Mouse (Mus musculus): Measurements from ENCODE around the gene Abca13. TPM values are rescaled to one million over a fixed set of nuclear protein-coding genes. Genes with fewer than 3 reads are reported as not detected.

Abca13 gene
- total and polyA plus RNA-seq, 3 experiments: under 0.01 to 0.03 (median 0.03) TPM

DNA sequence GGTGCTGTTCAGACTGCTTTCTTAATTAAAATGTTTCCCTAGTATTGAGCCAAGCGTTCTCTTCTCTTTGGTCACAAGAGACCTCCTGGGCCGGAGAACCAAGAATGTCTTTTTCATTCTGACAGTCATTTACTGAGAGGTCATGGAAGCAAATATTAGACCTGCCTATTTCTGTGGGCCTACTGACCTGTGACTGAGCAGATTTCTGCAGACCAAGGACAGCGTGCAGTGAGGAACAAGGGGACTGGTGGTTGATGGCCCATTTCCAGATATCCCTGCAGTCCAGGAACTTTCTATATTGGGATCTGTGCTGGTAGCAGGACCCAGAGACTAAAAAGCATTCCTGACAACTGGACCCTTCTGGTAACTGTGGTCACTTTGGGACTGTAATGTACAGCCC is 146.4 kb downstream of the Abca13 start:
- Histone ChIP-seq H3K4me1 (ENCODE audit: control insufficient read depth in 1 of 2, insufficient read depth in 2 of 2) (no peaks in the 10 kb centered on the region), H3K36me3 (replicated peaks in 1 of 2; ENCODE audit: control insufficient read depth in 1 of 2, insufficient read depth in 1 of 2, low read length in 1 of 2) (no peaks in the 10 kb centered on the region), H3K27me3 (replicated peaks) (no peaks in the 10 kb centered on the region), H3K27ac (ENCODE audit: insufficient read depth, low read depth) (no peak overlapping the region), H3K4me2 (ENCODE audit: insufficient read depth, low read depth, poor library complexity, severe bottlenecking) (no peak overlapping the region), H3K9ac (ENCODE audit: insufficient read depth, low read depth) (no peak overlapping the region), H3K9me3 (replicated peaks; ENCODE audit: low read length) (peaks cover 2% of the 10 kb centered on the region), H3K4me3 (replicated peaks in 1 of 3; ENCODE audit: low read depth in 2 of 3, low read length in 2 of 3, poor library complexity in 1 of 3) (no peak overlapping the region), H3K79me2 (replicated peaks; ENCODE audit: control insufficient read depth, extremely low read depth, insufficient read depth, poor library complexity, severe bottlenecking) (no peaks in the 10 kb centered on the region)
- dilution Hi-C loops (cut with MboI; ENCODE audit: extremely low pct_ligation_motif_present, extremely low pct_unique_long_range_greater_than_20kb, low sequenced_read_pairs): no loop called here
- no peak for TF ChIP-seq UBTF (IDR thresholded peaks at IDR 0.05; ENCODE audit: low read depth, low read length)
- no peak for DNase-seq (ENCODE audit: extremely low read depth)
- in situ Hi-C loops (cut with MboI; ENCODE audit: low pct_ligation_motif_present, low pct_unique_long_range_greater_than_20kb, low sequenced_read_pairs): no loop called here

DNA sequence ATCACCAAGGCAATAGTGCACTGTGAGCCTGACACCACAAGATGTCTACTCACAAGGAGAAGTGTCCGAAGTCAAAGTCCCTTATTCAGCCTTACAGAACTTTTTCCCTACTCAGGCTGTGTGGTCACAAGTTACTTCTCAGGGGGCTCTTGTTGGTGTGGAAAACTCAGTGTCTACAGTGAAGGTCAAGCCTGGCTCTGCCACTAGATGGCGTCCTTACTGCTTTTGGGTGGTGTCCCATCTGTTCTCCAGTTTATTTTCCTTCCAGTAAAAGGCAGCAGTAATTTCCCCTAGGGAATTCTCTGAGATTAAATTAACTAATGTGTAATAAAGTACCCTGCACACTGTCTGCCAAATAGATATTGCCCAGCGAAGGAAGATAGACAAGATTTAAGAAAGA is 156.0 kb downstream of the Abca13 start:
- TF ChIP-seq BHLHE40 (IDR thresholded peaks at IDR 0.05; ENCODE audit: low read depth, low read length) (no peak), KAT2A (IDR thresholded peaks at IDR 0.05; ENCODE audit: insufficient replicate concordance, low read length) (no peak), ZMIZ1 (IDR thresholded peaks at IDR 0.05; ENCODE audit: low read depth, low read length) (no peak), EP300 (IDR thresholded peaks at IDR 0.05; ENCODE audit: low read length) (no peak), MYC (IDR thresholded peaks at IDR 0.05; ENCODE audit: low read depth, low read length) (no peak), SMC3 (IDR thresholded peaks at IDR 0.05; ENCODE audit: low read depth, low read length) (peak; percentile 31; the same call in 1 of the 2 replicates), MAZ (IDR thresholded peaks at IDR 0.05; ENCODE audit: low read depth, low read length) (no peak), USF2 (conservative IDR thresholded peaks at IDR 0.05; ENCODE audit: low read depth, low read length) (no peak), ZNF384 (IDR thresholded peaks at IDR 0.05; ENCODE audit: low read depth, low read length) (no peak), NELFE (IDR thresholded peaks at IDR 0.05; ENCODE audit: low read depth, low read length) (no peak), RAD21 (IDR thresholded peaks at IDR 0.05; ENCODE audit: low read depth, low read length) (peak; percentile 42), NRF1 (IDR thresholded peaks at IDR 0.05; ENCODE audit: low read depth, low read length) (no peak), CTCF (conservative IDR thresholded peaks at IDR 0.05 in 1 of 2, IDR thresholded peaks at IDR 0.05 in 1 of 2; ENCODE audit: low read depth in 2 of 2, low read length in 2 of 2) (peak; percentile 50 to 52; a peak in 3 of 4 replicates), MXI1 (IDR thresholded peaks at IDR 0.05; ENCODE audit: low read depth, low read length) (no peak), E2F4 (IDR thresholded peaks at IDR 0.05; ENCODE audit: insufficient replicate concordance, low read depth, low read length) (no peak)
- H3K79me2 ChIP-seq (replicated peaks; ENCODE audit: control insufficient read depth, extremely low read depth, insufficient read depth, poor library complexity, severe bottlenecking): no peaks in the 10 kb centered on the region
- in situ Hi-C loops (cut with MboI; ENCODE audit: low pct_ligation_motif_present, low pct_unique_long_range_greater_than_20kb, low sequenced_read_pairs): no loop called here
- H3K4me3 ChIP-seq (replicated peaks in 1 of 3; ENCODE audit: low read depth in 2 of 3, low read length in 2 of 3, poor library complexity in 1 of 3): no peak overlapping the region
- H3K27me3 ChIP-seq (replicated peaks): no peaks in the 10 kb centered on the region
- H3K4me2 ChIP-seq (ENCODE audit: insufficient read depth, low read depth, poor library complexity, severe bottlenecking): no peak overlapping the region
- no peak overlapping the region for H3K9ac ChIP-seq (ENCODE audit: insufficient read depth, low read depth)
- DNase-seq (ENCODE audit: extremely low read depth): peak; percentile 10
- dilution Hi-C loops (cut with MboI; ENCODE audit: extremely low pct_ligation_motif_present, extremely low pct_unique_long_range_greater_than_20kb, low sequenced_read_pairs): no loop called here
- no peaks in the 10 kb centered on the region for H3K9me3 ChIP-seq (replicated peaks; ENCODE audit: low read length)
- H3K4me1 ChIP-seq (ENCODE audit: control insufficient read depth in 1 of 2, insufficient read depth in 2 of 2): no peaks in the 10 kb centered on the region
- H3K36me3 ChIP-seq (replicated peaks in 1 of 2; ENCODE audit: control insufficient read depth in 1 of 2, insufficient read depth in 1 of 2, low read length in 1 of 2): no peaks in the 10 kb centered on the region
- H3K27ac ChIP-seq (ENCODE audit: insufficient read depth, low read depth): no peak overlapping the region

Data from CH12.LX (cell line).